Mouse (Mus musculus) stomach, embryonic 15.5 days (tissue): Measurements from ENCODE around the gene Atp8a1. TPM values are rescaled to one million over a fixed set of nuclear protein-coding genes. Genes with fewer than 3 reads are reported as not detected.

Experiments used
- ATAC-seq: fragments of 200-750 bp; cut with Nextera tagmentation; 2 replicates; pipeline ENCODE4 v1.8.0; 2017; ENCODE audit warnings: low read depth, moderate number of reproducible peaks, moderate TSS enrichment; ENCODE audit not compliant: insufficient read depth, low FRiP score
- H3K27ac ChIP-seq: fragments of 300-500 bp; sonication (generic); 2 replicates; pipeline ENCODE4 v1.5.1; 2015; ENCODE audit warnings: mild to moderate bottlenecking, inconsistent platforms
- H3K27me3 ChIP-seq: fragments of 300-500 bp; sonication (generic); replicated peaks from 2 replicates; pipeline ENCODE4 v1.6.1; 2015; ENCODE audit warnings: inconsistent platforms
- H3K36me3 ChIP-seq: fragments of 300-500 bp; sonication (generic); 2 replicates; pipeline ENCODE4 v1.6.1; 2015; ENCODE audit warnings: inconsistent platforms
- H3K4me1 ChIP-seq: fragments of 300-500 bp; sonication (generic); 2 replicates; pipeline ENCODE4 v1.6.1; 2015; ENCODE audit warnings: inconsistent platforms
- H3K4me2 ChIP-seq: fragments of 300-500 bp; sonication (generic); 2 replicates; pipeline ENCODE4 v1.6.1; 2015; ENCODE audit warnings: mild to moderate bottlenecking, inconsistent platforms
- H3K4me3 ChIP-seq: fragments of 300-500 bp; sonication (generic); replicated peaks from 2 replicates; pipeline ENCODE4 v1.5.1; 2015; ENCODE audit warnings: inconsistent platforms
- H3K9ac ChIP-seq: fragments of 300-500 bp; sonication (generic); 2 replicates; pipeline ENCODE4 v1.6.1; 2015; ENCODE audit warnings: inconsistent platforms
- H3K9me3 ChIP-seq: fragments of 300-500 bp; sonication (generic); 2 replicates; pipeline ENCODE4 v1.6.1; 2016; ENCODE audit warnings: inconsistent platforms
- WGBS: fragments of 180-500 bp; shearing (Covaris S2); methylation state at CpG from one replicate; pipeline ENCODE4 v1.1.7; 2015; 5-methylcytosine and 5-hydroxymethylcytosine counted together
- polyA plus RNA-seq: library from polyadenylated mRNA; unstranded; fragments of >200 nt; fragmentation: Nextera tagmentation; extraction: Ambion mirVana; gene quantifications from 2 replicates; pipeline ENCODE4 v1.2.1, GENCODE M21; 2015

The Atp8a1 gene
- polyA plus RNA-seq, 1 experiment from 2014 or later: 13.5 TPM

DNA sequence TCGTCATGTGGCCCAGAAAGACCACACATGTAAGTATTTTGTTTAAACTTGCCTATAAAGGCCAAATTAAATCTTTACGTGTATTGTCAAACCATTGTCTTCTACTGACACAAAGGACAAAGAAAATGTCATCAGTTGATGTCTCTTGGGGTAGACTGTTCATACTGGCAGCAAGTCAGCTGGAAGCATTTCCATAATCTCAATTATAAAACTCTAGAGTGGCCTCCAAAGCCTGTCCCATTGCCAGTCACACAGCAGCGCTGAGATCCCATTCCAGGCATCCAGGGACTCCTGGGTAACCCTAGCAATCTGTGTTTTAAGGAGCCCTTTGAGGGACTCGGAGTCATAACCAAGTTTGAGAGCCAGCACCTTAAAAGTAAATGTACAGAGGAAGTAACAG, 48.9 kb downstream of the Atp8a1 start:
- H3K4me1 ChIP-seq: no peaks in the 10 kb centered on the region
- no peak overlapping the region for H3K4me2 ChIP-seq
- no peaks in the 10 kb centered on the region for H3K9me3 ChIP-seq
- WGBS: 85% methylated on average over 4 of the region's 4 CpGs
- H3K27ac ChIP-seq: no peak overlapping the region
- no peaks in the 10 kb centered on the region for H3K36me3 ChIP-seq
- no peak overlapping the region for H3K9ac ChIP-seq
- no peak for ATAC-seq
- H3K27me3 ChIP-seq: no peaks in the 10 kb centered on the region
- H3K4me3 ChIP-seq: no peak overlapping the region

GRCm38 (mm10) chr5:67797006-67797958, 50.0 kb downstream of the Atp8a1 start:
- 56% methylated on average over 14 of the region's 14 CpGs for WGBS
- peak; percentile 51; the same call in 1 of the 2 replicates for ATAC-seq
- Histone ChIP-seq H3K27ac (peak overlapping the region; percentile 41), H3K4me3 (no peak overlapping the region), H3K4me2 (no peak overlapping the region), H3K4me1 (no peaks in the 10 kb centered on the region), H3K36me3 (no peaks in the 10 kb centered on the region), H3K27me3 (no peaks in the 10 kb centered on the region), H3K9ac (no peak overlapping the region), H3K9me3 (no peaks in the 10 kb centered on the region)

- no peaks in the 10 kb centered on the region for H3K36me3 ChIP-seq
- H3K27ac ChIP-seq: no peak overlapping the region
- 85% methylated on average over 10 of the region's 10 CpGs for WGBS
- H3K9ac ChIP-seq: no peak overlapping the region
- H3K27me3 ChIP-seq: no peaks in the 10 kb centered on the region
- no peaks in the 10 kb centered on the region for H3K9me3 ChIP-seq
- H3K4me1 ChIP-seq: no peaks in the 10 kb centered on the region
- ATAC-seq: no peak
- no peak overlapping the region for H3K4me3 ChIP-seq
- H3K4me2 ChIP-seq: no peak overlapping the region
Measured at GRCm38 (mm10) chr5:67794129-67794800, 53.0 kb downstream of the Atp8a1 start.

DNA sequence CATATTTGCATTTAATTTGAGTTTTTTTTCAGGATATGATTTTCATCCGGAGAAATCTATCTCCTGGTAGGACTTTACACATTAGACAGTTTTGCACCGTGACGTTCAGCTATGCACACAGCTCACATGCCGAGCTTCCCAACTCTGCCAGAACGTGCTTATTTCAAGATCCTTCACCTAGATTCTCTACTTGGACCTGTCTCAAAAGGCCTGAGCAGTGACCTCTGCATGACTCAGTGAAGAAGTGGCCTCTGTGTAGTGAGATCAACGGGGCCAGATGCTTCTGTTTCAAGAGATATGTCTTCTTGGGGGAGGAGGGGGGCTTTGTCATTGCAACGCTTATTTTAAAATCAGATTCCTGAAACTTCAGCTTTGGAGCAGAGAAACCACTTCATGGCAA, 64.5 kb downstream of the Atp8a1 start:
- no peaks in the 10 kb centered on the region for H3K9me3 ChIP-seq
- no peaks in the 10 kb centered on the region for H3K36me3 ChIP-seq
- ATAC-seq: no peak
- H3K4me3 ChIP-seq: no peak overlapping the region
- H3K4me1 ChIP-seq: no peaks in the 10 kb centered on the region
- no peak overlapping the region for H3K4me2 ChIP-seq
- no peaks in the 10 kb centered on the region for H3K27me3 ChIP-seq
- WGBS: 68% methylated on average over 7 of the region's 7 CpGs
- H3K9ac ChIP-seq: no peak overlapping the region
- no peak overlapping the region for H3K27ac ChIP-seq

DNA sequence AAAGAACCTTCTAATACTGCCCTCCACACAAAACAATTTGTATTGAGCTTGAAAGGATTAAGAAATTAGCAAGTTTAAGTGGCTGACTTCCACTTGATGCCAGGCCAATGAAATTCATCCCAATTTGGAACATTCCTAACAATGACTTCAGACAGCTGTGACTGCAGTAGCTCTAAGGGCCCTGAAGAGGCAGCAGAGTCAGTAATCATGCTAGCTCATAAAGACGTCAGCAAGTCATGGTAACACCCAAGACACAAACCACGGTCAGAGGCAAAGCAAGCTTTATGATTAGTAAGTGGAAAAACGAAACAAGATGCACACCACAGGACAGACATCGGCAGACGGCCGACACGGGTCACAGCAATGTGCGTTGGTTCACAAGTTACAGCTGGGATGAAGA, 69.2 kb downstream of the Atp8a1 start:
- no peaks in the 10 kb centered on the region for H3K36me3 ChIP-seq
- H3K4me3 ChIP-seq: no peak overlapping the region
- no peaks in the 10 kb centered on the region for H3K27me3 ChIP-seq
- no peak for ATAC-seq
- 75% methylated on average over 8 of the region's 8 CpGs for WGBS
- no peak overlapping the region for H3K27ac ChIP-seq
- H3K9ac ChIP-seq: no peak overlapping the region
- no peaks in the 10 kb centered on the region for H3K4me1 ChIP-seq
- no peaks in the 10 kb centered on the region for H3K9me3 ChIP-seq
- H3K4me2 ChIP-seq: no peak overlapping the region

DNA sequence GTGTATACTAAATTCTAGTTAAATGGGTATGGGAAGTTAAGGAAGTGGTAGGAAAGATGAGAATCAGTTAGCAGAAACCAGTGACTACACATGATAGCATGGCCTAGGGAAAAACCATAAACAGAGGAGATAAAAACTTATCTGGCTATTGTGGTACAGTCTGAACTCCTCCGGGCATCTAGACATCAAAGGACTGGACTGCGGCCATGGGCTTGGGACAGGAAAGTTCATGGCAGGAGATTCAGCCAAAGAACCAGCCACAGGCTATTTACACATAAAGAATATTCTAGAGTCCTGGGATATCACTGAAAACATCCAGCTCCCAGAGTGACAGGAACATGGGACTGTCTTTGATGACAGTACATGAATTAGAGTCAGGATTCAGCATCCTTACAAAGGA, 73.0 kb downstream of the Atp8a1 start:
- Histone ChIP-seq H3K4me3 (no peak overlapping the region), H3K4me1 (no peaks in the 10 kb centered on the region)
- no peak for ATAC-seq

DNA sequence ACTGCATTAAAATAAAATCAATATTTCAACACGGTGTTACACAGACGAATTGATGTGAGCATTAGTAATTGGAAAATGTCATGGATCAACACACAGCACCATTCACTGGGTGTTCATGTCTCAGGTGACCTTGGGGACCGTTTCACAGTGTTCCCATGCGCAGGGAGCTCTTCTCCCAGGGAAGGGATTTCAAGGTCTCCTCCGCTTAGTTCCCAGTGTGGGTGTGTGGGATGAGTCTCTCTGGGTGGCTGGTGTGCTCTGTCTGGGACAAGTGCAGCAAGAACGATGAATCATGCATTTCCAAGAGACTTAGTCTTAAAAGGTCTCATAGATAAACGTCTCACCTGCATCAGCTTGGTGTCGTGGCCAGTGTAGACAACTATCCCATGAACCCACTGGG, 78.5 kb downstream of the Atp8a1 start:
- WGBS: 88% methylated on average over 8 of the region's 8 CpGs
- no peak overlapping the region for H3K4me3 ChIP-seq
- no peak for ATAC-seq
- H3K4me2 ChIP-seq: no peak overlapping the region
- no peak overlapping the region for H3K27ac ChIP-seq
- H3K27me3 ChIP-seq: no peaks in the 10 kb centered on the region
- H3K9ac ChIP-seq: no peak overlapping the region
- H3K9me3 ChIP-seq: no peaks in the 10 kb centered on the region
- H3K4me1 ChIP-seq: no peaks in the 10 kb centered on the region
- no peaks in the 10 kb centered on the region for H3K36me3 ChIP-seq

More for the DNA sequence above, 73.0 kb downstream of the Atp8a1 start:
- Histone ChIP-seq H3K27me3 (no peaks in the 10 kb centered on the region), H3K9me3 (no peaks in the 10 kb centered on the region), H3K36me3 (no peaks in the 10 kb centered on the region), H3K4me2 (no peak overlapping the region), H3K9ac (no peak overlapping the region), H3K27ac (no peak overlapping the region)
- 89% methylated on average over 2 of the region's 2 CpGs for WGBS

- Histone ChIP-seq H3K27ac (no peak overlapping the region), H3K4me1 (no peaks in the 10 kb centered on the region), H3K27me3 (no peaks in the 10 kb centered on the region), H3K9ac (no peak overlapping the region), H3K4me2 (no peak overlapping the region), H3K36me3 (no peaks in the 10 kb centered on the region), H3K9me3 (no peaks in the 10 kb centered on the region), H3K4me3 (no peak overlapping the region)
- ATAC-seq: no peak
- WGBS: 86% methylated on average over 3 of the region's 3 CpGs
Measured at GRCm38 (mm10) chr5:67764798-67765197, 82.4 kb downstream of the Atp8a1 start.

DNA sequence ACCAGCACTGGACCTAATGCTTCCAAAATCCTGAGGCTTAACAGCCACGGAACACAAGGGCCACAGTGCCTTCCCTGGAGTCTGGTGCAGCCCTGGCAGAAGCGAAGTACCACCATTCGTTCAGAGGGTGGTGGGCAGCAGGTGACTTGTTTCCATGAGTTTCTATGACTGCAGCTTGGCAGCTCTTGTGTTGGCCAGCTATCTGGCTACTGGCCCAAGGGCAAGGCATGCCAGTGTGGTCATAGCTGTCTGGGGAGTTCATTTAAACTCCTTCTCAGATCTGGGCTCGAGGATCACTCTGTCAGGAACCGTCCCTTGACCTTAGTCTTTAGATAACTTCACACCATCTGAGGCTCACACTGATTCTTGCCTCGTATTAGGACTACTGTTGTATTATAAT, 89.1 kb downstream of the Atp8a1 start:
- ATAC-seq: no peak
- H3K27ac ChIP-seq: no peak overlapping the region
- H3K36me3 ChIP-seq: no peaks in the 10 kb centered on the region
- H3K27me3 ChIP-seq: no peaks in the 10 kb centered on the region
- no peaks in the 10 kb centered on the region for H3K9me3 ChIP-seq
- no peak overlapping the region for H3K9ac ChIP-seq
- H3K4me2 ChIP-seq: no peak overlapping the region
- H3K4me3 ChIP-seq: no peak overlapping the region
- WGBS: 85% methylated on average over 6 of the region's 6 CpGs
- no peaks in the 10 kb centered on the region for H3K4me1 ChIP-seq

- whole genome bisulfite sequencing: 19% methylated on average over 6 of the region's 6 CpGs
- no peaks in the 10 kb centered on the region for H3K4me1 ChIP-seq
- no peaks in the 10 kb centered on the region for H3K9me3 ChIP-seq
- H3K4me2 ChIP-seq: no peak overlapping the region
- no peaks in the 10 kb centered on the region for H3K27me3 ChIP-seq
- no peak overlapping the region for H3K4me3 ChIP-seq
- no peak for ATAC-seq
- H3K27ac ChIP-seq: no peak overlapping the region
- H3K9ac ChIP-seq: no peak overlapping the region
- H3K36me3 ChIP-seq: no peaks in the 10 kb centered on the region
Measured at GRCm38 (mm10) chr5:67756138-67756537, 91.1 kb downstream of the Atp8a1 start.

- no peak for ATAC-seq
- WGBS: 62% methylated on average over 2 of the region's 2 CpGs
- no peaks in the 10 kb centered on the region for H3K4me1 ChIP-seq
- no peak overlapping the region for H3K9ac ChIP-seq
- H3K9me3 ChIP-seq: no peaks in the 10 kb centered on the region
- no peaks in the 10 kb centered on the region for H3K36me3 ChIP-seq
- no peak overlapping the region for H3K4me2 ChIP-seq
- no peaks in the 10 kb centered on the region for H3K27me3 ChIP-seq
- H3K4me3 ChIP-seq: no peak overlapping the region
- H3K27ac ChIP-seq: no peak overlapping the region
Measured at GRCm38 (mm10) chr5:67753057-67753456, 94.2 kb downstream of the Atp8a1 start.

DNA sequence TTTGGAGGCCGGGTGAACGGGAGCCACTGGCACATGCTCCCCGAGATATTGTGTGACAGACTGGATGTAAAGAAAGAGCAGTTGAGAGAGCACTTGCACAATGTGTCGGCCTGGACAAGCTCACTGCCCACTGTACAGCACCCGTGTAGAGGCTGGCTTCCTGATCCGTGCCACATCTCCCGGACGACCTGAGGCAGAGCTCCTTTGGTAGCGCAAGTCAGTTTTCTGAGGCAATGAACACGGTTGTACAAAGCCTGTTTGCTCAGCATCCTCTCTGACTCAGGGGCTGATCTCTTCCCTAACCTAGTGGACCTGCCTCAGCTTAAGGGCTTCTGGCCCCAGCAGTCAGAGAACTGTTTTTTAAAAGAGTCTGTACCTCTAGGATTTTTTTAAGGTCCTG, 94.6 kb downstream of the Atp8a1 start:
- ATAC-seq: no peak
- H3K4me1 ChIP-seq: no peaks in the 10 kb centered on the region
- H3K36me3 ChIP-seq: no peaks in the 10 kb centered on the region
- H3K9ac ChIP-seq: no peak overlapping the region
- no peaks in the 10 kb centered on the region for H3K9me3 ChIP-seq
- 82% methylated on average over 10 of the region's 10 CpGs for WGBS
- no peaks in the 10 kb centered on the region for H3K27me3 ChIP-seq
- no peak overlapping the region for H3K27ac ChIP-seq
- H3K4me3 ChIP-seq: no peak overlapping the region
- no peak overlapping the region for H3K4me2 ChIP-seq
